Mouse (Mus musculus) heart, adult 2 months (tissue): ENCODE measurements at regions not wholly inside any gene's neighbourhood (a gene's known extent, or its start where the extent isn't known, plus 50 kb on each side); places are given as distances from the start of the nearest gene placed in this dataset.

Source experiments
- CTCF ChIP-seq: fragments of 200-600 bp; IDR thresholded peaks from 2 replicates; pipeline ENCODE4 v1.8.1; 2022; ENCODE audit warnings: antibody characterized with exemption, mild to moderate bottlenecking, moderate library complexity
- EP300 ChIP-seq: fragments of 200-500 bp; IDR thresholded peaks from 2 replicates; pipeline ENCODE4 v1.6.1; 2011; ENCODE audit warnings: low read depth, low read length, control low read depth; ENCODE audit not compliant: insufficient read depth
- POLR2A ChIP-seq: fragments of 200-500 bp; IDR thresholded peaks from 2 replicates; pipeline ENCODE4 v1.6.1; 2011; ENCODE audit warnings: mild to moderate bottlenecking, low read depth, low read length, control low read depth; ENCODE audit not compliant: insufficient read depth

DNA sequence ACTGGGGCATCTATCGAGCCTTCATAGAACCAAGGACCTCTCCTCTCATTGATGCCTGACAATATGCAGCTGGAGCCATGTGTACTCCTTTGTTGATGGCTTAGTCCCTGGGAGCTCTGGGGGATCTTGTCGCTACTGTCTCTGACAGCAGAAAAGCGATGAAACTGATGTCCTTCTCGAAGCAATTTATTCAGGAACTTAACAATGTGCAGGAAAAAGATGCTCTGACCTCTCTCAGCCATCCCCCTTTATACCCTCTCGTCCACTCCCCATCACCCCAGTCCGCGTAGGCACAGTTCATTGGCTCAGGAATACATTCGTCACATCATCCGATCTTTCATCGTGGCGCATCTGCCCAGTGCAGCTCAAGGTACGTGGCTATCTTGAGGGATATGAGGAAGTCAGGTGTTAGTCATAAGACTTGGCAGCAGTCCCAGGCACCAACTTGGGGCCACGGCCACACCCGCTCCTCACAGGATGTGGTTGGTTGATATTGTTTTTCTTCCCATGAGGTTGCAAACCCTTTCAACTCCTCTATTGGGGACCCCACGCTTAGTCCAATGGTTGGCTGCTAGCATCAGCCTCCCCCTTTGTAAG lies 516.3 kb upstream of the Got2 start:
- TF ChIP-seq CTCF (no peak), POLR2A (no peak), EP300 (no peak)
